Mouse (Mus musculus) thymus, adult 2 months (tissue): ENCODE data around the gene Gm49396.

Experiments used
- CTCF ChIP-seq: fragments of 200-500 bp; IDR thresholded peaks from 2 replicates; pipeline ENCODE4 v1.5.1; 2012; ENCODE audit warnings: mild to moderate bottlenecking, control low read depth, low read length, moderate library complexity, borderline replicate concordance; ENCODE audit not compliant: control insufficient read depth, poor library complexity, insufficient read depth; ENCODE audit errors: extremely low read depth
- POLR2A ChIP-seq: fragments of 200-500 bp; IDR thresholded peaks from 2 replicates; pipeline ENCODE4 v1.6.1; 2012; ENCODE audit warnings: mild to moderate bottlenecking, low read length, control low read depth, moderate library complexity; ENCODE audit not compliant: control insufficient read depth, poor library complexity, insufficient read depth; ENCODE audit errors: extremely low read depth

DNA sequence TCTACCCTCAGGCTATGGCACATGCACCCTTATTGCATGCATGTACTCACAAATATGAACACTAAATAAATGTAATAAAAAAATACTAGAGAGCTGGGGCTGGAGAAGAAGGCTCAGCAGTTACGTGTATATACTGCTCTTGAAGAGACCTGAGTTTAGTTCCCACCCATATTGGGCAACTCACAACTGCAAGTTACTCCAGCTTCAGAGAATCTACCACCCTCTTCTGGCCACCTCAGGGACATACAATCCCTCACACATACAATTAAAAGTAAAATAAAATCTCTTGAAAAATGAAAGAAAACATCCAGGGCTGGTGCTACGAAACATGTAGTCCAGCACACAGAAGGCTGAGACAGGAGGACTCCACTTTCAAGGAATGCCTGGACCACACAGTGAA, 51.3 kb downstream of the Gm49396 start:
- TF ChIP-seq CTCF: no peak
- TF ChIP-seq POLR2A: no peak
